In the genomic region with DNA sequence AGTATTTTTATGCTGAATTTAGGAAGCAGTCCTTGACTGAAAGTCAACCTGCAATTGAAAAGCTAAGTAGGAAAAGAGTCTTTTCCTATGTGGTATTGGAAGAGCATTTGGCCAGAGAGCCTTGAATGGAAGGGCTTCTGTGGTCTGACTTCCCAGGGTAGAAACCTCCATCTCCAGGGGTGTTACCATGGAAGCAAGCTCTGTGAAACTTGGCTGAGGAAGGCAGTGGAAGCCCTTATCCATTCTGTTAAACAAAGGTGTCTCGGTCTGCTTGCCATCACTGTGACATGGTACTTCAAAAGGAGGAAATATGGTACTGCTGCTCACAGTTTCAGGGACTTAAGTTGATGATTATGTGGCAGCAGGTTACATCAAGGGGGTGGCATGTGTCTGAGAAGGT, we compare ENCODE assay signal across 17 mouse cellular contexts.
"Had no signal": no experiment of that assay in that cellular context is flagged by ENCODE, and none has a peak within 500 bp of the region (broad histone marks: within the 10 kb centered on the region; RNA-seq: fewer than 3 reads in every experiment).

No protein-coding gene starts in this region.

- ATAC-seq: midbrain, embryonic 13.5 days; midbrain, embryonic 15.5 days had no signal

- H3K4me3 ChIP-seq: midbrain, embryonic 10.5 days; midbrain, embryonic 13.5 days; midbrain, embryonic 15.5 days; myocyte; neural tube, embryonic 12.5 days had no signal

- H3K9ac ChIP-seq: lung, embryonic 14.5 days; midbrain, embryonic 13.5 days; midbrain, embryonic 15.5 days; neural tube, embryonic 12.5 days had no signal

- H3K4me2 ChIP-seq: lung, embryonic 14.5 days; midbrain, embryonic 13.5 days; midbrain, embryonic 15.5 days; neural tube, embryonic 12.5 days had no signal

- H3K4me1 ChIP-seq: midbrain, embryonic 15.5 days; neural tube, embryonic 12.5 days had no signal

- H3K36me3 ChIP-seq: midbrain, embryonic 10.5 days; midbrain, embryonic 13.5 days; midbrain, embryonic 15.5 days; neural tube, embryonic 12.5 days had no signal

- DNase-seq: lung, adult 18-20 months; lung, embryonic 14.5 days; lung, postnatal 10 days; lung, postnatal 4 days; retina, postnatal 1 day; right cerebral cortex, adult 18-20 months; right cerebral cortex, postnatal 25 days; right cerebral cortex, postnatal 4 days; spleen, adult 18-20 months; thymus, adult 18-20 months; thymus, postnatal 14 days; thymus, postnatal 36 days had no signal

- H3K9me3 ChIP-seq: midbrain, embryonic 10.5 days; midbrain, embryonic 13.5 days; midbrain, embryonic 15.5 days; neural tube, embryonic 12.5 days had no signal

- H3K27ac ChIP-seq: midbrain, embryonic 10.5 days; midbrain, embryonic 13.5 days; midbrain, embryonic 15.5 days; neural tube, embryonic 12.5 days had no signal

- H3K27me3 ChIP-seq: midbrain, embryonic 13.5 days; midbrain, embryonic 15.5 days; neural tube, embryonic 12.5 days had no signal
